Mouse (Mus musculus) Muller cell, postnatal 12 days (primary cell): ENCODE measurements around the gene Mrto4.

Experiments used
- DNase-seq: peaks from one replicate; pipeline ENCODE4 v3.0.0-alpha.2; 2015; ENCODE audit errors: inconsistent ontology term

The Mrto4 gene

DNA sequence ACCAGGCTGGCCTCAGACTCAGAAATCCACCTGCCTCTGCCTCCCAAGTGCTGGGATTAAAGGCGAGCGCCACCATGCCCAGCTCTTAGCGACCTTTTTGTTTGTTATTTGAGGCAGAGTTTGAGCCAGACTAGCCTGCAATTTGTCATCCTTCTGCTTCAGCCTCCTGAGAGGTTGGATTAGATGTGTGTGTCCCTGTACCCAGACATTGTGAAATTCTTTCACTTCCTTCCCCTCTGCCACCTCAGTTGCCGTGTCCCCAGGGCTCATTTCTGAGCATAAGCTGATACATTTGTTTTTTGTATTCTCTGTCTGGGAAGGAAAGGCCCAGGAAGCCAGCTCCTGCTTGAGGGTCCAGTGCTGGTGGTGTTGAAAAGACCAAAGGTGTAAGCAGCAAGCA is 11.5 kb downstream of the Mrto4 start:
- DNase-seq: no peak

DNA sequence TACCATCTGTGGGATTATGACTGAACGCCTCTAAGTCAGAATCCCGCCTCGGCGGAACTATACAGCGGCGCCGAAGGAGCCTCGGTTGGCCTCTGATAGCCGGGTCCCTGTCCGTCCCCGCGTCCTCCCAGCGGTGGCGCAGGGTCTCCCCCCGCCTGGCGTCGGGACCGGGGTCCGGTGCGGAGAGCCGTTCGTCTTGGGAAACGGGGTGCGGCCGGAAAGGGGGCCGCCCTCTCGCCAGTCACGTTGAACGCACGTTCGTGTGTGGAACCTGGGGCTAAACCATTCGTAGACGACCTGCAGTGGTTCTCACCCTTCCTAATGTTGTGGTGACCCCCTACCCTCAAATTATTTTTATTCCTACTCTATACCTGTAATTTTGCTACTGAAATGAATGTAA is 14.2 kb downstream of the Mrto4 start:
- DNase-seq: no peak

DNA sequence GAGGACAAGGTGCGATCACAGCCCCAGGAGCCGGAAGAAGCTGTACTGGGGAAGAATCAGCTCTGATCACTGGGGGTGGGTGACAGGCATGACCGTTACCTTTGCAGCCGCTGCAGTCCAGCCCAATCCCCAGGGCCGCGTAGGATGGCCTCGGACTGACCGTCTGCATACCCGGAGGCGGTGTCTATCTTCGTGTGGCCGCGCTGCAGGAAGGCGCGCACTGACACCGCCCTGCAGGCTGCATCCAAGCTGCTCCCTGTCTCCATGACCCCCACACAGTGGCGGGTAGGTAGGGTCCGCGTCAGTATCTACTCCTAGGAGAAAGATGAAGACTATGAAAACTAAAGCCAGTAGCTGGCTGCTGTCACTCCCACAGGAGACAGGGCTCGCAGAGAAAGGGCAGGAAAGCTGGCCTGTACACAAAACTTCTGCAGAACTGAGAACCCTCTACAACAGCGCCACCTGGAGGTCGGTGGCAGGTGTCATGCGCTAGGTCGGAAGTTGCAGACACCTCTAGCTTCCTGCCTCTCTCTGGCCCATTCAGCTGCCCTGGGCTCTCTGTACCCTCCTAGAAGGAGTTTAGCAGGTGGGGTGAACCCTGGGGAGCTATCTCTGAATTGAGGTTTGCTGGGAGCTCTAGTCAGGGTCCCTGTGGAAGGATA is 15.4 kb downstream of the Mrto4 start:
- peak; percentile 81 for DNase-seq

DNA sequence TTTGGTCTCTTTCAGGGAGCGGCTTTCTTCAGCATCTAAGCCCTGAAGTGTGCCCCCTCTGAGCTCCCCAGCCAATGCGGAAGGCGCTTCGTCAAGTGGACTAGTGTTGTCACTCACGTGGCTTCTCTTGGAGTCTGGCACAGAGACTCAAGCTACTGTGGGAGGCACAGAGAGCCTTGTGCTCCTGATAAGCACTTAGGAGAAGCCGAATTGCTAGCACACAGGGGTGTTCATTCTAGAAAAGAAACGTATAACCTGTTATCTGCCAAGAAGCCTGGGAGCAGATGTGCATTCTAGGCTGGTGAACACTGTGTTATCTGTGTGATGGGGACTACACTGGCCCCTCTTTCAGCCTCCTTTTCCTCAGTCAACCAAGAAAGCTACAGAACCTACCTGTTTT is 16.9 kb downstream of the Mrto4 start:
- DNase-seq: no peak

DNA sequence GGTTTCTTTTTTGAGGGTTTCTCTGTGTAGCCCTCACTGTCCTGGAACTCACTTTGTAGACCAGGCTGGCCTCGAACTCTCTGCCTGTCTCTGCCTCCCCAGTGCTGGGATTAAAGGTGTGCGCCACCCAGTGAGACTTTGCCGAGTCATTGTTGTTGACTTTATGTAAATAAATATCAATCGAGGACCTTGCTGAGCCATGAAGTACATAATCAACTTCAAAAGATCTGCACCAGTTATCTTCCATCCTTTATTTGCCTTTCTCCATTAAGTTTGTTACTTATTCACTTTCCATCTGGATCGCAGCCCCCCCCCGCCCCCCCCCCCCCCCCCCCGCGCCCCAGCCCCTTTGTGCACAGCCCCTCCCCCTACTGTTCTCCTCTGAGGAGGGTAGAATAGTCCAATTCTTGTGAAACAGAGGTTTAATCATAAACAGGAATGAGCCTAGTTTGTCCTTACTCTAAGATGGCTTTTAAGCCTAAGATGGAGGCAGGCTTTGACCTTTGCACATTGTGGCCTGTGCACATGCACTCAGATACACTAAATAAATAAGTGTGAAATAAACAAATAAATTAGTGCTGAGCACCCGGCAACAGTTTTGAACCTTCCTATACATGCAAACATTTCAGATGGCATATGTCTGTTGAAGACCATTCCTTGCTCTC is 17.6 kb downstream of the Mrto4 start:
- DNase-seq: no peak

DNA sequence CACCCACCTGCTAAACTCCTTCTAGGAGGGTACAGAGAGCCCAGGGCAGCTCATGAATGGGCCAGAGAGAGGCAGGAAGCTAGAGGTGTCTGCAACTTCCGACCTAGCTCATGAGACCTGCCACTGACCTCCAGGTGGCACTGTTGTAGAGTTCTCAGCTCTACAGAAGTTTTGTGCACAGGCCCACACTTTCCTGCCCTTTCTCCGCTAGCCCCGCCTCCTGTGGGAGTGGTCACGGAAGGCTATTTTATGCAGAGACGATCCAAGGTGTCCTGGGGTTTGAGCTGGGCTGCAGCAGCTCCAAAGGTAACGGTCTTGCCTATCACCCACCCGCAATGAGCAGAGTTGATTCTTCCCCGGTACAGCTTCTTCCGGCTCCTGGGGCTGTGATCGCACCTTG is 21.8 kb downstream of the Mrto4 start:
- peak; percentile 80 for DNase-seq

DNA sequence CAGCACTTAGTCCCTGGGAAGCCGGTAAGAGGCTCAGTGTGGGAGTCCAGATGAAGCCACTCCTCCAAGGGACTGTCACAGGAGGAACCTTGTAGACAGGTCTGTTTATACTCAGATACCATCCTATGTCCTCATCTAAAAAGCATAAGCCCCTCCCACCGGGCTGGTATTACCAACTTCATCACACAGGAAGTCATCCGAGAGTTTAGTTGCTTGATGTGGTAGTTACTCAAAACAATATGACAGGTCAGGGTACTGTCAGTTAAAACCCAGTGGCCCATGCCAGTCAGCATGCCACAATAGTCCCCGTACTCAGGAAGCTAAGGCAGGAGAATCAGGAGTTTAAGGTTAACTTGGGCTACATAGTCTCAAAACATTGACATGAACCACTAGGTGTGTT is 32.6 kb downstream of the Mrto4 start:
- DNase-seq: no peak

DNA sequence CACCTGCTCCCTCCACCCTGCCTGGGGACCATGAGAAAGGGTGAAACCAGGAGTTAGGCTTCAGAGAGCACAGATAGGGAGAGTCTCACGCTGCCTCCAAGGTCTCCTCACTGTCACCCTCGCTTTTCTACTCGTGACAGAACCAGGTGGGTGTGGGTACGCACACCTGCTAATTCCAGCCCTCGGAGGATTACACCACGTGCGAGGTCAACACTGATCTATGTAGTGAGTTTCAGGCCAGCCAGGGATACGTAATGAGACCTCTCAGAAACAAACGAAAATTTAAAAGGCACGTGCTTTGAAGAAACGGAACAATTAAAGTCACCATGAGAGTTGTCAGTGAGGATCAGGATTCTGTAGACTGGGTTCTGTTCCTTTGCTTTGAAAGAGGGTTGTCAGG is 33.9 kb downstream of the Mrto4 start:
- no peak for DNase-seq

DNA sequence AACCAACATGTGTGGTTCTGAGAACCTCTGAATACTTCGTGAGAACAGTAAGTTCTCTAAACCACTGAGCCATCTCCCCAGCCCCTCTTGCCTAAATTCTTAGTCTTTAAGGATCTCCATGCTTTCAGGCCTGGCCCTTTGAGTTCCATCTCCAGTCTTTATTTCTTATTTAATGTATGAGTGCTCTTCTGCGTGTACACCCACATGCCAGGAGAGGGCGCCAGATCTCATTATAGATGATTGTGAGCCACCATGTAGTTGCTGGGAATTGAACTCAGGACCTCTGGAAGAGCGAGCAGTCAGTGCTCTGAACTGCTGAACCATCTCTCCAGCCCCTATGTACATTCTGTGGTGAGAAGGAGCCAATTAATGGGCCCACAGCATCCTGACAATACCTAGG is 39.7 kb downstream of the Mrto4 start:
- DNase-seq: no peak

DNA sequence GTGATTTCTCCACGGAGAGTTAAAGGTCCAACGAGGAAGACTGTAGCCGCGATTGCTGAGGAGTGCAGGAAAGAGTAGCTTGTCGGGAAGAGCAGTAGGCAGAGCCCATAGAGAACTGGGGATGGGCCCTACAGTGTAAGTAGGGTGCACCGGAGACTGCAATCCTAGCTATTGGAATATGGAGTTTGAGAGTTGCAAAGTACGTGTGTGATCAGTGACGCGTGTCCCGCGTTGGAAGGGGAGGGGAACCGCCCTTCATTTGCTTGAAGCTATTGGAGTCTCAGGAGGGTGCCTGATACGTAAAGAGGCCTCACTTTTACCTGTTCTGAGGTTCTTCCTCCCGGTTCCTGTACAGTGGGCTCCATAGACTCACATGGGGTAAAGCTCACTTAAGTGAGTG is 40.7 kb downstream of the Mrto4 start:
- DNase-seq: no peak

DNA sequence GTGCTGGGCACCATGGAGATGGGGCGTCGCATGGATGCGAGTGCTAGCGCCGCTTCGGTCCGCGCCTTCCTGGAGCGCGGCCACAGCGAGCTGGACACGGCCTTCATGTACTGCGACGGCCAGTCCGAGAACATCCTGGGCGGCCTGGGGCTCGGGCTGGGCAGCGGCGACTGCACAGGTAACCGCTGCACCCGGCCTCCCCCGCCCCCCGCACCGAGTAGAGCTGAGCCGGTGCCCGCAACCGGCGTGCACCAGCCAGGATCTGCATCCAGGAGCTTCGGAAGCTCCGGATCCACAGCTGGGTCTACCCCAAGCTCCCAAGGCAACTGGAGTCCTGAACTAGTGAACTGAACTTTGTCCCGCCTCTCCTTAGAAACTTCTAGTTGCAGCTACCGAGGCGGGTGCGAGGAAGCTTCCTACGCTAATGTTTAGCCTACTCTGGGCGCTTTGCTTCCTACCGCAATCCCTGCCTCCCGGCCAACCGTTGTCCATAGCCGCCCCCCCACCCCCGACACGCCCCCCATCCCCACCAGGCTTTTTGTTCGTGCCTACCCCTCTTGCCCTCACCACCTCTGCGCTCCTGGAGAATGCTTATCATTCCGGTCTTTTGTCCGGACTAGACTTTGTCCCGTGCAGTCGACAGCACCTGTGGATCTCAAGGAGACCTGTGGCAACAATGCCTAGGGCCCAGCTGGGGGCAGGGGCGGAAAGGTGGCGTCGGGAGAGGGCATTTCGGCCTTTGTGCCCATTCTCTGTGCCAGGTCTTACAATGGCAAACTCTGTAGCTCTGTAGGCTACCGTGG is 41.3 kb downstream of the Mrto4 start:
- no peak for DNase-seq

DNA sequence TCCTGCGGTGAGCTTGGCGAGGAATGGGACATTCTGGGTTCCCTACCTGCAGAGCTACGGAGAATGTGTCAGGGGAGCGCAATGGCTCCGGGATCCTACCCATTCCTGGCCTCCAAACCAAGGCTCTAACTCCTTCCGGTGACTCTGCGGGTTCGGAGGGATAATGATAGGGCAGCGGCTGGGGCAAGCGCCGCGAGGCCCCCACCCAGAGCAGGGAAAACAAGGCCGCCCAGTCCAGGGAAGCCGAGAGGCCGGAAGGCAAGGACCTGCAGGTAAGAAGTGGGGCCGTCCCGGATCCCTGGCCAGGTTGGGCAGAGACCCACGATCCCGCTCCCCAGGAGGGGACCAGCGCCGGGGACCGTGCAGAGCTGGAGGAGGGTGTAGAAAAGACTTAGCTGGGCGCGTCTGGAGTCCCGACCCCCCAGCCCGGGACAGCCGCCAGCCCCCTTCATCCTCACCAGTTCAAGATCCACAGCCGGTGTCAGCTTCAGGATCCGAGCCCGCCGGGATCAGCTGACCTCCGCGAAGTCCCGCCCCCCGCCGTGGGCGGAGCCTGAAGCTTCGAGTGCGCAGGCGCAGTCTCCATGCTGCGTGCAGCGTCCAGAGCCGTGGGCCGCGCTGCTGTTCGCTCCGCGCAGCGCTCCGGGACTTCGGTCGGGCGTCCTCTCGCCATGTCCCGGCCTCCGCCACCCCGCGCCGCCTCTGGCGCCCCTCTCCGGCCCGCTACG is 42.0 kb downstream of the Mrto4 start, which contains the start of the genes Pqlc2 and Akr7a5:
Pqlc2 (minus strand) TSS at position 538 of the 728 bp plus-strand sequence.
Akr7a5 (plus strand) TSS at position 574 of the 728 bp plus-strand sequence.
- peak; percentile 96 for DNase-seq

DNA sequence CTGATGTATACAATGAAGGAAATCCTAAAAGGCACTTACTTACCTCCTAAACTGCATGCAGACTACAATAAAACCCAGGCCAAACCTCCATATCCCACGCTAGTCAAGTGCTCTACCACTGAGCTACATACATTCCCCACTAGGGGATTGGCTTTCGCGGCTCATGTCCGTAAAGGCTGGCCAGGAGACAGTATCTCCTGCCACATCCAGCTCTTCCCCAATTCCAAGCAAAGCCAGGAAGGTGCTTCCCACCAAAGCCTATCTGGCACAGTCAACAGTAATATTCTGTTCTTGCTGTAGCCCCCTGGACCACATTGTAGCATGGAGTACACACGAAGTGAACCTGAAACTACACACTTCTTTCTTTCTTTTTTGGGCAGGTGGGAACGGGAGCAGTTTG is 42.7 kb downstream of the Mrto4 start:
- DNase-seq: no peak

DNA sequence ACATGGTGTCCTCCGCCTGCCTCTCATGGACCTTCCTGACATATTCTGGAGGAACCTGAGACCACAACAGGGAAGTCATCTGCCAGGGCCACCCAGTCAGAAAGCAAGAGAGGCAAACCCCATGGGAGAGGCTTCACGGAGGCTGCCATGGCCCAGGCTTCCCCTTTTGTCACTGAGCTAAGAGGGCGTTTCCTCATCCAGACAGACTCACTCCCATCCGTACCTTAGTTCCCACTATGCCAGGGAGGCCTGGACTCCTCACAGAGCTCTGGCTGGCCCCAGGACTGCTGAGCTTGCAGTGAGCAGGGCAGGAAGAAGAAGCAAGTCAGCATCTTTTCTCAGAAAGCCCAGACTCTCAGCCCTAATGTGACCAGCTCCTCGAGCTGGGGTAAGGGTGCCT is 44.5 kb downstream of the Mrto4 start:
- DNase-seq: no peak

DNA sequence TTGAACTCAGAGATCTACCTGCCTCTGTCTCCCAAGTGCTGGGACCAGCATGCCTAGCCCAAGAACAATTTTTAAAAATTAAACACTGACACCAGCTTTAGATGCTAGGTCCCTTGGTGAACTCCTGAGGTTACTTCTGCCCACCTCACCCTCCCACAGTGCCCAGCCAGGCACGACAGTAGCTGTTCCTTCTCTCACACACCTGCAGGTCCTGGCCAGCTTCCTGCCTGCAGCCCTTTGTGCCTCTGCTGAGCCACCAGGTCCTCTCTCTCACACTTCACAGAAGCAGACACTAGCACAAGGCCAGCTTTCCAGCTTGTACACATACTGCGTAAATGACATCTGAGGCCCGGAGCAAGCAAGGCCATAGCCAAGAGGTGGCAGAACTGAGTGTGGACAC is 46.9 kb downstream of the Mrto4 start:
- no peak for DNase-seq

DNA sequence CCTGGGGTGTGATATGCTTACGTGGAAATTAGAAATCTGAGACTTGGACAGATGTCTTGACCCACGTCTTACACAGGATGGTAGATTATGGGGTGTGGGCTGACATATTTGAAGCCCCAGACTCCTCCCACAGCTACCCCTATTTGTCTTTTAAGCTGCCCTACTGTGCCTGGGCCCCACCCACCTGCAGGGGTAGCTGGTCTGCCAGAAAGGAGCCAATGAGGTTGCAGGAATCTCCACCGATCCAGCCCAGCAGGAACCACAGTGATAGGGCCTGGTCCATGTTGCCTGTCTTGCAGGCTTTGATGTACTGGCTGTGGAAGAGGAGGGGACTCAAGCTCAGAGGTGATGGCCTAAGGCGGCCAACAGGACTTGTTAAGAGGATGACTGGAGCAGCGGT is 50.1 kb downstream of the Mrto4 start:
- no peak for DNase-seq

DNA sequence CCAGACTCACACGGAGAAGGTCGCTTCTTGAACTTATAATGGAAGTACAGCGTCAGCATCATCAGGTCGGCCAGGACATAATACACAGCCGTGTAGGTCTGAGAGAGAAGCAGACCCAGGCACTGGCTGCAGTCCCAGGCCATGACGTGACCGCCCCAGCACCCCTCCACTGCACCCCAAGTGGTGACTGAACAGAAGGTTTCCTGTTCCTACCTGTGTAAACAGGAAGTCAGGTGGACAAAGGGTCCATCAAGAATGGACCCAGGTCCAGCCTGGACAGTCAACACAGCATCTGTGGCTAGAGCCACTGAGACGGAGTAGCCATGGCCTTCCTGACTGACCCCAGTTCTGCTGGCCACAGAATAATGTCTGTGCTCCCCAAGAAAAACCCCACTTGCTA is 50.6 kb downstream of the Mrto4 start:
- DNase-seq: no peak

DNA sequence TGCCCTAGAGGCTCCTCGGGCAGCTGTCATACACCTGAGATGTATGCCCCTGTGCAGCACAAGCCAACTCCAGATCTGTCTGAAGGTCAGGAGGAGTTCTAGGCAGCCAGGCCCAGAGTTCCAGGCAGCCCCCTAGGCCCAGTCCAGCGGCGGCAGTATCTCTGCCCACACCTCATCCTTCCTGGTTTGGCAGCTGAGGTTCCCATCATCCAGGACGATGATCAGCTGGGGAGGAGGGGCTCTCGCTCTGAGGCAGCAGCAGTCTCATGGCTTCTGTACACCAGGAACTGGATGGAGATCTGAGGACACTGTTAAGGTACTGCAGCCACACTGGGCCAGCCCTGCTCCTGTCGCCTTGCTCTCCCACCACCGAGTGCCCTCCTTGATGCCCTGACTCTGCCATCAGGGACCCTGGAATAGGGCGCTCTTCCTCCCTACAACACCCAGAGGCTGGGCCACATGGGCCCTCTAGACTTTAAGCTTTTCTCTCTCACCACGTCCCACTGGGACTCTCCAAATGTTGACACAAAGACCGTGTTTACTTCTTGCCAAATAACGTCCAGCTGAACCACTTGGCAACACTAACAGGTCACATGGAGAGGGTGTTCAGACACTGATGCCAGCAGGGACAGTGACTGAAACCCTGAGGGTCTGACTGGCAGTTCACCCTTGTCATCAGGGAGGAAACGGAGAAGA is 53.6 kb downstream of the Mrto4 start:
- peak; percentile 52 for DNase-seq

DNA sequence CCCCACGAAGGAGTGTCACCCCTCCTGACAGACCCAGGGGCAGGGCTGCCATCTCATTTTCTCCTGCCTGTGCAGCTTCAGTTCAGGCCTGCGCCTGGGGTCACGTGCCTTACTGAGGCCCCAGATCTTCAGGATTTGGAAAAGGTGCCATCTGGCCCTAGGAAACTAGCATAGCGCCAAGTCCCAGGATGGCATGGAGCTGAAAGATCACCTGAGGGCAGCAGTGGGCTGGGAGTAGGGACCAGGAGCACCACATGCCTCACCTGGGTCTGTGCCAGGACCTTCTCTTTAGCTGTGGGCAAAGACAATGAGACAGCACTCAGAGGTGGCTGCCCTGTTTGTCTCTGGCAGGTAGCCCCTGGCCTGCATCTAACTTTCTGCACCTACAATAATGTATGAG is 54.8 kb downstream of the Mrto4 start:
- DNase-seq: no peak
